Mouse (Mus musculus) ES-Bruce4 (cell line): Measurements from ENCODE around the gene Herc6. TPM values are rescaled to one million over a fixed set of nuclear protein-coding genes. Genes with fewer than 3 reads are reported as not detected.

Experiments used
- H3K27ac ChIP-seq: 2 replicates; pipeline ENCODE4 v1.5.1; 2012; ENCODE audit warnings: low read length, inconsistent platforms; ENCODE audit not compliant: insufficient read depth
- H3K27me3 ChIP-seq: 2 replicates; pipeline ENCODE4 v1.6.1; 2012; ENCODE audit warnings: mild to moderate bottlenecking, low read length, inconsistent platforms; ENCODE audit not compliant: control insufficient read depth, poor library complexity, insufficient read depth, severe bottlenecking
- H3K36me3 ChIP-seq: 2 replicates; pipeline ENCODE4 v1.6.1; 2012; ENCODE audit warnings: inconsistent platforms, mild to moderate bottlenecking, low read length, moderate library complexity; ENCODE audit not compliant: control insufficient read depth, poor library complexity, insufficient read depth, severe bottlenecking
- H3K4me1 ChIP-seq: one replicate; pipeline ENCODE4 v1.8.1; 2011; ENCODE audit warnings: low read length; ENCODE audit not compliant: control insufficient read depth, insufficient read depth
- H3K4me3 ChIP-seq: 2 replicates; pipeline ENCODE4 v1.5.1; 2011; ENCODE audit warnings: low read depth, mild to moderate bottlenecking, low read length
- H3K9ac ChIP-seq: 2 replicates; pipeline ENCODE4 v1.6.1; 2012; ENCODE audit warnings: low read depth, mild to moderate bottlenecking, inconsistent platforms; ENCODE audit not compliant: poor library complexity, severe bottlenecking
- H3K9me3 ChIP-seq: replicated peaks from 2 replicates; pipeline ENCODE4 v1.6.1; 2012; ENCODE audit warnings: mild to moderate bottlenecking, low read length, inconsistent platforms; ENCODE audit not compliant: control insufficient read depth, poor library complexity, insufficient read depth, severe bottlenecking
- CTCF ChIP-seq: IDR thresholded peaks from one replicate; pipeline ENCODE4 v1.8.1; 2011; ENCODE audit warnings: low read depth, low read length
- EP300 ChIP-seq: IDR thresholded peaks from 2 replicates; pipeline ENCODE4 v1.6.1; 2011; ENCODE audit warnings: low read depth, low read length; ENCODE audit not compliant: insufficient read depth
- POLR2A ChIP-seq: IDR thresholded peaks from one replicate; pipeline ENCODE4 v1.8.1; 2011; ENCODE audit warnings: low read length; ENCODE audit not compliant: insufficient read depth
- polyA plus RNA-seq: library from polyadenylated mRNA; stranded (reverse); fragments of >200 nt; gene quantifications from 2 replicates; pipeline ENCODE4 v1.2.4, GENCODE M21; 2011; ENCODE audit warnings: low read depth; ENCODE audit not compliant: missing spikeins, insufficient read depth, insufficient read length

The Herc6 gene
- polyA plus RNA-seq, 1 experiment, result 4.8 TPM

DNA sequence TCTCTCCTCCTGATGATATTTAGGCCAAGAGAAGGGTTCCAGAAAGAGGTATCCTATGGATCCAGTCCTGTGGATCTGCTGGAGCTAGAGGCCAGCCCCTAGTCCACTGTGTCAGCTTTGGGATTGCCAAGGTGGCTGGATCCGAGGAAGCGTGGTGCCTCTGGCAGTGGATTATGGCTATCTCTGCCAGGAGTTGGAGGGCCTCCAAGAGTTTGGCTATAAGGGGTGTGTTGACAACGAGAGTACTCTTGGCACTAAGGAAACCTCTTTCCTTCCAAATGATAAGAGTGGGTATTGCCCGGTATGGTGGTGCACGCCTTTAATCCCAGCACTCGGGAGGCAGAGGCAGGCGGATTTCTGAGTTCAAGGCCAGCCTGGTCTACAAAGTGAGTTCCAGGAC lies 15.3 kb upstream of the Herc6 start:
- H3K27me3 ChIP-seq, result no peaks in the 10 kb centered on the region
- no peak overlapping the region for H3K9ac ChIP-seq
- no peak overlapping the region for H3K4me3 ChIP-seq
- TF ChIP-seq EP300 (no peak), CTCF (no peak), POLR2A (no peak)
- no peaks in the 10 kb centered on the region for H3K36me3 ChIP-seq
- H3K9me3 ChIP-seq, result peaks cover 3% of the 10 kb centered on the region; the same call in 1 of the 2 replicates
- H3K27ac ChIP-seq, result no peak overlapping the region
- no peaks in the 10 kb centered on the region for H3K4me1 ChIP-seq

DNA sequence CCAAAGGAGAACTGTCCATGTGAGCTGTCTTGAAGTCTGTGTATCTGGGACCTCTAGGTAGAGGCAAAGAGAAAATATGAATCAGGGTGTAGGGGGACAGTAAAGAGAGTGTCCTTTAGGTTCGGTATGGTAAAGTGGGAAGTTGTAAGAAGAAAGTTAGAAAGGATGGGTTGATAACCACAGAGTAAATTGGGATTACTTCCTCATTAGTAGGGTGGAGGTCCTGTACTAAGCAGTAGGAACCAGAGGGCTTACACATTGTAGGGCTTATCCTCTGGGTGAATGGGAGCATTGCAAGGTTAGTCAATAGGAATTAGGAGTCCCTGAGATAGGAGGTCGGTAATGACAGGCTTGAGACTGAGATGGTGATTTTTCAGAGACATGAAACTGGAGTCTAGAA lies 13.2 kb upstream of the Herc6 start:
- Histone ChIP-seq H3K9me3 (no peaks in the 10 kb centered on the region), H3K27me3 (no peaks in the 10 kb centered on the region; the same call in 1 of the 2 replicates), H3K36me3 (no peaks in the 10 kb centered on the region), H3K27ac (no peak overlapping the region), H3K4me1 (no peaks in the 10 kb centered on the region), H3K9ac (no peak overlapping the region), H3K4me3 (no peak overlapping the region)
- no peak for TF ChIP-seq CTCF
- TF ChIP-seq POLR2A, result no peak
- TF ChIP-seq EP300, result no peak

DNA sequence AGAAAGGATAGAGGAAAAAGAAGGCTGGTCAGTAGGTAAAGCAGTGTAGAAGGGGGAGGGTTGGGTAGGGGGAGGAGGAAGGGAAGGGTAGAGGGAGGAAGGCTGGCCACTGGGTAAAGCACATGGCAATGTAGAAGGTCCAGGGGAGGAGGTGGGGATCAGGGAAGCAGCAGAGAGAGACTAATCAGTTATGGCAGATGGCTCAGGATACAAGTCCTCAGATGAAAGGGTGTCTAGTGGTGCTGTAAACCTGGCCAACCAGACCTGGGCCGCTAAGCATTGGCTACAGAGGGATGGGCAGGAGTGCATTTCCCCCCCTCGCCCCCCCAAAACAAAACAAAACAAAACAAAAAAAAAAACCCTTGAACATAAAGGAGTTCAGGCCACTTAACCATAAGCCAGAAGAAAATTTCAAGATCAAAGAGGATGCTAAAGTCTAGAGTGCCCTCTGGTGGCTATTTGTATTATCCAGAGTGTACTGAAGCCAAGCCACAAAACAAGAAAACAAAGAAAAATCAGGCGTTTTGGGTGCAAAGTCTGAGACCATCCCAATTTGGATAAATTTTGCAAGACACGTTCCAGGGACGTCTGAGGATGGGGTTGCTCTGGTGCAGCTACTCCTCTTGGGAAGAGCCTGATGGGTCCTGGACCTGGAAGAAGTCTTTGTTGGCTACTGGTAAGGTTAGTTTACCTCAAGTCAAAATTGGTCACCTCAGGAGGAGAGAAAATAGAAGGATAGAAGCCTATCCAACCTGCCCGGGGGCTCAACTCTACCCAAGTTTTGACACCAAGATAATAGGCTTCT lies 10.4 kb upstream of the Herc6 start:
- no peak overlapping the region for H3K4me3 ChIP-seq
- H3K27me3 ChIP-seq, result no peaks in the 10 kb centered on the region; the same call in 1 of the 2 replicates
- no peak overlapping the region for H3K9ac ChIP-seq
- H3K36me3 ChIP-seq, result no peaks in the 10 kb centered on the region
- TF ChIP-seq POLR2A (no peak), EP300 (no peak), CTCF (no peak)
- no peak overlapping the region for H3K27ac ChIP-seq
- H3K9me3 ChIP-seq, result no peaks in the 10 kb centered on the region
- H3K4me1 ChIP-seq, result no peaks in the 10 kb centered on the region

DNA sequence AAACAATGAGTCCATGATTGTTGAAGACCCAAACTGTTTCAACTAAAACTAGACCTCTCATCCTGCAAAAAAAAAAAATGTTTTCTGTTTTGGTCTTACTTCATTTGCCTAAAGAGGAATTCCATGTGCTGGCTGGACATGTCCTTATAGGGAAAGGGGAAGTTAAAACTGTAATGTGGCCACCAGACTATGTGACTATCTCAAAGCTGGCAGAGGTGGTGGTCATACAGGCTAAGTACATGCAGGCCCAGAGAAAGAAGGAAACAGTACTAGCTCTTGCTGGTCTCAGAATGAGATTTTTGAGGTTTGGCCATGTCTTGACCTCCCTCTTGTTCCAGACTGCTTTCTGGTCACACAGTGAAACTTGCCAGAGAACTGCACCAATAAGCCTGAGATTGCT lies 9.2 kb upstream of the Herc6 start:
- TF ChIP-seq EP300, result no peak
- no peak for TF ChIP-seq CTCF
- TF ChIP-seq POLR2A, result no peak

DNA sequence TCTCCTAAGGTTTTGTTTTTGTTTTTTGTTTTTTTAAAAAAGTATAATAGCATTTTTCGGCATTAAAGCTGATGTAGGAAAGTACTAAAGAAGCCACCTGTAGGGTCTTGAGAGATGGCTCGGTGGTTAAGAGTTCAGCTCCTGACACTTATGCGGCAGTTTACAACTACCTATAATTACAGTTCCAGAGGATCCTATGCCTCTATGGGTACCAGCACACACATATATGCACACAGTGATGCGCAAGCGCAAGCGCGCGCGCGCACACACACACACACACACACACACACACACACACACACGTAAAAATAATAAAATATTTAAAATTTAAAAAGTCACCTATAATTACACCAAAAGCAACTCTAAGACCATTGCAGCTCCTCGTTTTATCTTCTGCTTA lies 795 bp downstream of the Herc6 start:
- Histone ChIP-seq H3K4me3 (no peak overlapping the region), H3K36me3 (no peaks in the 10 kb centered on the region), H3K27me3 (no peaks in the 10 kb centered on the region), H3K27ac (no peak overlapping the region), H3K4me1 (no peaks in the 10 kb centered on the region), H3K9ac (no peak overlapping the region), H3K9me3 (no peaks in the 10 kb centered on the region)
- TF ChIP-seq CTCF (no peak), POLR2A (no peak), EP300 (no peak)

More for the DNA sequence above, 9.2 kb upstream of the Herc6 start:
- no peak overlapping the region for H3K27ac ChIP-seq
- no peaks in the 10 kb centered on the region for H3K36me3 ChIP-seq
- no peak overlapping the region for H3K9ac ChIP-seq
- H3K4me1 ChIP-seq, result no peaks in the 10 kb centered on the region
- no peak overlapping the region for H3K4me3 ChIP-seq
- no peaks in the 10 kb centered on the region; the same call in 1 of the 2 replicates for H3K27me3 ChIP-seq
- H3K9me3 ChIP-seq, result no peaks in the 10 kb centered on the region

DNA sequence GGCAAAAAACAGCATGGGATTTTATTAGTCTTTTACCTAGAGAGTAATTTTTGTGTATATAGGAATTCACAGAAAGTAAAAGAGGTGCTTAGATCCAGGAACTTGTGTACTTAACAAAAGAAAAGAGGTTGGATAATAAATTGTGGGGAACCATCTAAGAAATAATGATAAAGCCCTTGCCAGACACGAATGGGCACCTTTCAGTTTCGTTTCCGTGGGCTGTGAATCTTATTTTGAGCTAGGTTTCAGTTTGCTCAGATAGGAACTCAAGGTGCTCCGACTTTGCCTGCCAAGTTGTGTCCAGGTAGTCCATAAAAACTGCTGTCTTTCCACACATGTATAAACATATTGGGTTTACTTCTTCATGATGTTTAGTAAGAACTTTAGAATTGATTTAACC lies 1.6 kb downstream of the Herc6 start:
- TF ChIP-seq POLR2A (no peak), CTCF (no peak), EP300 (no peak)
- H3K9me3 ChIP-seq, result no peaks in the 10 kb centered on the region
- H3K27me3 ChIP-seq, result no peaks in the 10 kb centered on the region
- H3K36me3 ChIP-seq, result no peaks in the 10 kb centered on the region
- H3K4me3 ChIP-seq, result no peak overlapping the region
- H3K4me1 ChIP-seq, result no peaks in the 10 kb centered on the region
- H3K27ac ChIP-seq, result no peak overlapping the region
- no peak overlapping the region for H3K9ac ChIP-seq
